In genomic region chr7:24533031-24533571, GRCm38 (mm10) we compare ENCODE assay signal across 17 mouse cellular contexts. TPM values are rescaled to one million over a fixed set of nuclear protein-coding genes. Genes with fewer than 3 reads are reported as not detected.
DNase-seq lines count a peak whose midpoint lies in the region; ATAC-seq and TF ChIP-seq lines count a peak whose summit lies in the region.
"Had no signal": no experiment of that assay in that cellular context is flagged by ENCODE, and none has a peak within 500 bp of the region (broad histone marks: within the 10 kb centered on the region; RNA-seq: fewer than 3 reads in every experiment).

No protein-coding gene starts in this region.

- peak overlapping the region; percentile 23; the same call in 1 of the 2 replicates for H3K4me2 ChIP-seq in embryonic facial prominence, embryonic 11.5 days (ENCODE audit: low read depth, low read length)
- H3K4me2 ChIP-seq in midbrain, embryonic 12.5 days (replicated peaks), result peak overlapping the region; percentile 34; the same call in 1 of the 2 replicates

- peaks cover 29% of the 10 kb centered on the region for H3K36me3 ChIP-seq in heart, embryonic 10.5 days
- peaks cover 10% of the 10 kb centered on the region for H3K36me3 ChIP-seq in E14TG2a.4 (ENCODE audit: insufficient read depth, low read length)
- H3K36me3 ChIP-seq in embryonic facial prominence, embryonic 11.5 days (replicated peaks; ENCODE audit: control insufficient read depth, insufficient read depth, low read depth, low read length), result peaks cover 3% of the 10 kb centered on the region
- peaks cover 37% of the 10 kb centered on the region for H3K36me3 ChIP-seq in midbrain, embryonic 12.5 days

- peaks cover 30% of the 10 kb centered on the region for H3K27me3 ChIP-seq in heart, embryonic 10.5 days (ENCODE audit: insufficient read depth, poor library complexity, severe bottlenecking)
- H3K27me3 ChIP-seq in E14TG2a.4 (ENCODE audit: insufficient read depth, low read length), result peaks cover 22% of the 10 kb centered on the region
- peaks cover 6% of the 10 kb centered on the region for H3K27me3 ChIP-seq in embryonic facial prominence, embryonic 11.5 days (ENCODE audit: control insufficient read depth, insufficient read depth, low read length)
- peaks cover 25% of the 10 kb centered on the region for H3K27me3 ChIP-seq in midbrain, embryonic 12.5 days

- no peak overlapping the region for H3K27ac ChIP-seq in heart, embryonic 10.5 days
- H3K27ac ChIP-seq in embryonic facial prominence, embryonic 11.5 days (replicated peaks; ENCODE audit: low read depth, low read length), result no peak overlapping the region
- no peak overlapping the region for H3K27ac ChIP-seq in midbrain, embryonic 12.5 days (replicated peaks)
- H3K27ac ChIP-seq: gastrocnemius, adult 2 months had no signal

- H3K9ac ChIP-seq in embryonic facial prominence, embryonic 11.5 days (replicated peaks; ENCODE audit: low read length), result no peak overlapping the region
- peak overlapping the region; percentile 39; the same call in 1 of the 2 replicates for H3K9ac ChIP-seq in midbrain, embryonic 12.5 days (replicated peaks)
- H3K9ac ChIP-seq: liver, postnatal 0 days had no signal

- no peaks in the 10 kb centered on the region for H3K9me3 ChIP-seq in heart, embryonic 10.5 days
- no peaks in the 10 kb centered on the region for H3K9me3 ChIP-seq in E14TG2a.4 (ENCODE audit: low read length)
- H3K9me3 ChIP-seq in embryonic facial prominence, embryonic 11.5 days (replicated peaks; ENCODE audit: control insufficient read depth, low read length), result no peaks in the 10 kb centered on the region
- H3K9me3 ChIP-seq in midbrain, embryonic 12.5 days, result no peaks in the 10 kb centered on the region

- peak overlapping the region; percentile 50; the same call in 1 of the 2 replicates for H3K4me3 ChIP-seq in heart, embryonic 10.5 days
- peak overlapping the region; percentile 85 for H3K4me3 ChIP-seq in E14TG2a.4 (replicated peaks; ENCODE audit: low read length)
- no peak overlapping the region for H3K4me3 ChIP-seq in embryonic facial prominence, embryonic 11.5 days (ENCODE audit: low read depth, low read length)
- H3K4me3 ChIP-seq in midbrain, embryonic 12.5 days, result peak overlapping the region; percentile 22; the same call in 1 of the 2 replicates
- H3K4me3 ChIP-seq: erythroblast, embryonic 14.5 days; gastrocnemius, adult 2 months had no signal

- no peak for DNase-seq in heart, embryonic 10.5 days (ENCODE audit: low spot score)
- DNase-seq in heart, adult 9 months (ENCODE audit: low spot score in 2 of 2), result no peak
- DNase-seq in embryonic facial prominence, embryonic 11.5 days (ENCODE audit: low spot score), result no peak
- DNase-seq in MN1 (ENCODE audit: low spot score), result no peak
- no peak for DNase-seq in urinary bladder, postnatal 25 days (ENCODE audit: low spot score)
- DNase-seq: B cell, adult 2 months; cerebellum, adult 11 months; gastrocnemius, adult 2 months; heart, postnatal 36 days; liver, postnatal 0 days; spleen, adult 18-20 months; thymus, postnatal 36 days had no signal

- ATAC-seq in embryonic facial prominence, embryonic 11.5 days (replicated peaks; ENCODE audit: insufficient number of reproducible peaks, low FRiP score, low TSS enrichment, low read depth), result no peak
- ATAC-seq in midbrain, embryonic 12.5 days (ENCODE audit: low FRiP score, low read depth), result no peak
- ATAC-seq: intestine, postnatal 0 days; liver, postnatal 0 days had no signal

- WGBS in heart, embryonic 10.5 days, result 64% methylated on average over 28 of the region's 28 CpGs
- WGBS in embryonic facial prominence, embryonic 11.5 days, result 57% methylated on average over 28 of the region's 28 CpGs
- WGBS in midbrain, embryonic 12.5 days, result 53% methylated on average over 28 of the region's 28 CpGs

- no peak; the same call in 1 of the 2 replicates for TF ChIP-seq CTCF in E14TG2a.4 (conservative IDR thresholded peaks at IDR 0.05; ENCODE audit: low read length)

- peaks cover 23% of the 10 kb centered on the region for H3K4me1 ChIP-seq in heart, embryonic 10.5 days
- peaks cover 64% of the 10 kb centered on the region for H3K4me1 ChIP-seq in E14TG2a.4 (replicated peaks; ENCODE audit: low read depth, low read length)
- H3K4me1 ChIP-seq in embryonic facial prominence, embryonic 11.5 days (ENCODE audit: control insufficient read depth, insufficient read depth, low read length), result peaks cover 3% of the 10 kb centered on the region; the same call in 1 of the 2 replicates
- H3K4me1 ChIP-seq in midbrain, embryonic 12.5 days, result peaks cover 41% of the 10 kb centered on the region

RNA-seq across cellular contexts. Expression of gene Irgq, which starts 2.6 kb away (rescaled TPM):
- polyA plus RNA-seq in heart, embryonic 10.5 days (2016; fragmentation: Nextera tagmentation; extraction: Ambion mirVana), result 5.3 and 5.7 TPM in 2 replicates
- 8.0 and 8.7 TPM in 2 replicates for polyA plus RNA-seq in embryonic facial prominence, embryonic 11.5 days (2014; fragmentation: Nextera tagmentation; extraction: Ambion mirVana)
- 30.4 and 31.5 TPM in 2 replicates for polyA plus RNA-seq in midbrain, embryonic 12.5 days (2016; fragmentation: Nextera tagmentation; extraction: Ambion mirVana)

RNA-seq across cellular contexts. Expression of gene Pinlyp, which starts 12.8 kb away (rescaled TPM):
- 0.21 TPM in 1 of 2 replicates, not detected in the other for polyA plus RNA-seq in heart, embryonic 10.5 days (2016; fragmentation: Nextera tagmentation; extraction: Ambion mirVana)
- polyA plus RNA-seq in embryonic facial prominence, embryonic 11.5 days (2014; fragmentation: Nextera tagmentation; extraction: Ambion mirVana), result not detected in 2 replicates
- polyA plus RNA-seq in midbrain, embryonic 12.5 days (2016; fragmentation: Nextera tagmentation; extraction: Ambion mirVana), result not detected in 2 replicates
- polyA plus RNA-seq: erythroblast, embryonic 14.5 days; intestine, postnatal 0 days; liver, postnatal 0 days had no signal

RNA-seq across cellular contexts. Expression of gene Xrcc1, which starts 13.0 kb away (rescaled TPM):
- 103 and 106 TPM in 2 replicates for polyA plus RNA-seq in heart, embryonic 10.5 days (2016; fragmentation: Nextera tagmentation; extraction: Ambion mirVana)
- 99.0 and 111 TPM in 2 replicates for polyA plus RNA-seq in embryonic facial prominence, embryonic 11.5 days (2014; fragmentation: Nextera tagmentation; extraction: Ambion mirVana)
- polyA plus RNA-seq in midbrain, embryonic 12.5 days (2016; fragmentation: Nextera tagmentation; extraction: Ambion mirVana), result 89.8 and 101 TPM in 2 replicates

RNA-seq across cellular contexts. Expression of gene AC161166.1, which starts 20.8 kb away (rescaled TPM):
- polyA plus RNA-seq in heart, embryonic 10.5 days (2016; fragmentation: Nextera tagmentation; extraction: Ambion mirVana), result 0.46 and 0.49 TPM in 2 replicates
- polyA plus RNA-seq in embryonic facial prominence, embryonic 11.5 days (2014; fragmentation: Nextera tagmentation; extraction: Ambion mirVana), result 0.25 and 0.32 TPM in 2 replicates
- 2.1 and 2.3 TPM in 2 replicates for polyA plus RNA-seq in midbrain, embryonic 12.5 days (2016; fragmentation: Nextera tagmentation; extraction: Ambion mirVana)
- polyA plus RNA-seq: cortical plate, adult 2 months; erythroblast, embryonic 14.5 days; liver, postnatal 0 days had no signal

RNA-seq across cellular contexts. Expression of gene Zfp428, which starts 26.3 kb away (rescaled TPM):
- polyA plus RNA-seq in heart, embryonic 10.5 days (2016; fragmentation: Nextera tagmentation; extraction: Ambion mirVana), result 41.9 and 61.3 TPM in 2 replicates
- 52.5 and 58.0 TPM in 2 replicates for polyA plus RNA-seq in embryonic facial prominence, embryonic 11.5 days (2014; fragmentation: Nextera tagmentation; extraction: Ambion mirVana)
- 163 and 178 TPM in 2 replicates for polyA plus RNA-seq in midbrain, embryonic 12.5 days (2016; fragmentation: Nextera tagmentation; extraction: Ambion mirVana)
